Mouse (Mus musculus): ENCODE data around the gene Cfap44. TPM values are rescaled to one million over a fixed set of nuclear protein-coding genes. Genes with fewer than 3 reads are reported as not detected.
A peak's percentile ranks its signal among the peaks of the same experiment; 100 is the strongest.

Cfap44 gene
- polyA plus RNA-seq (2016; fragmentation: Nextera tagmentation; extraction: Ambion mirVana) = 0.06 and 0.26 TPM in 2 replicates

DNA sequence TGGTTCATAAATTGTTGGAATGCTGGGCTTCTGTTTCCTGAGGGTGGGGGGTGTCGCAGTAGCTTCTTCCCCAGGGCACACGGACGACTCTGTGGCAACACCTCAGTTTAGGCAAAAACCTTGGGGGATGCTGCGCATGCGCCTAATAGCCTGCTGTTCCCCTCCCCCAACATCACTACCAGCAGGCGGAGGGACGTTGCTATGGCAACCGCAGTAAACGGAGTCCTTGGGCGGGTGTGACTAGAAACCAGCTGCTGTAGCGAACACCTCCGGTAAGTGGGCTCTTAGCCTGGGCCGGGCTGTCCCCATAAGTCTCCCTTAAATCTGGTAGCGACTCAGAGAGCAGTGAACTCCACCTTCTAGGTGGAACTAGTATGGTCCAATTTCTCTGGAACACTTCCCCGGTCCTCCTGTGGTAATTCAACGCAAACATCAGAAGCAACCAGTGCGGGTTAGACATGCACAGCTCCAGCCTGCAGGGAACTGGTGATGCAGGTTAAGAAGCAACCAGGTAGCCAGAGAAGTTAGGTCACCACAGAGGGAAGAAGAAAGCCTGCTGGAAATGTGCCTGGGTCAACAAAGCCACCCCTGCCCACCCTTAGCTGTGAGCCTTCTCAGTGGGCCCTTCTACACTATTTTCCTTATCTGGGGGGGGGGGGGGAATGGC, at the start of gene Cfap44:
Gene Cfap44 (plus strand): TSS at position 220 of the 667 bp plus-strand sequence.
- Histone ChIP-seq H3K27ac (peak within 1 kb of the TSS; percentile 77), H3K36me3 (peaks cover 9% of the 10 kb centered on the region), H3K4me1 (peaks cover 13% of the 10 kb centered on the region), H3K9me3 (replicated peaks) (no peaks in the 10 kb centered on the region), H3K27me3 (ENCODE audit: low read depth, poor library complexity, severe bottlenecking) (no peaks in the 10 kb centered on the region), H3K4me3 (peak within 1 kb of the TSS; percentile 44)
- DNase-seq (ENCODE audit: low spot score) = peak; percentile 94
- WGBS = 2% methylated on average over 17 of the region's 17 CpGs

GRCm38 (mm10) chr16:44347071-44347901, 47.3 kb upstream of the Cfap44 start, which contains the start of gene Spice1:
TSS of gene Spice1 (plus strand) at chr16:44347121.
- Histone ChIP-seq H3K9me3 (replicated peaks) (no peaks in the 10 kb centered on the region), H3K27ac (peak within 1 kb of the TSS; percentile 96), H3K4me1 (peaks cover 27% of the 10 kb centered on the region), H3K4me3 (peak within 1 kb of the TSS; percentile 92), H3K36me3 (no peaks in the 10 kb centered on the region), H3K27me3 (ENCODE audit: low read depth, poor library complexity, severe bottlenecking) (no peaks in the 10 kb centered on the region)
- under 1% methylated on average over 67 of the region's 67 CpGs for WGBS
- peak; percentile 96 for DNase-seq (ENCODE audit: low spot score)

DNA sequence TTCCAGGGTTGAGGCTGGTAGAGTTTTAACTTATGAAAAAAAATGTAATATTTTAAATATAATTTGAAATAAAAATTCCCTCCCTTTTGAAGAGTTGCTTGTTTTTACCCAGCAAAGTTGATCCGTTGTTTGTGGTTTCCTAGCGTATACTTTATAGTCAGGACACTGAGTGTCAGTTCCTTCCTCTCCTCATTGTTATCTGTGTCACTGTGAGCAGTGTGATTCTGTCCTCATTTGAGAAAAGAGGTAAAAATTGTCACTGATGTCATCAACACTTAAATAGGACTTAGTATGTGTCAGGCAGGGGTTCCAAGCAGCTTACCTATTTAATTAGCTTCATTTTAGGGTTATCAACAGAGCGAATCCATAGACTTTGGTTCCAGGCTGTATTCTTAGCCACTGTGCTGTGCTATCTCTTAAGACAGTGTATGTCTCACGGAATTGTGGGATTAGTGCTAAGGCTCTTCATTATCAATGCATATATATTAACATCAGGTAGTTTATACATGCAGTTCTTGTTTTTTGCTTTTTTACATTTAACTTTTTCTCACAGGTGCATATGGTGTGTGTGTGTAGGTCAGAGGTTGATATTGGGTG, 44.7 kb upstream of the Cfap44 start:
- no peaks in the 10 kb centered on the region for H3K9me3 ChIP-seq (replicated peaks)
- no peak overlapping the region for H3K4me3 ChIP-seq
- DNase-seq (ENCODE audit: low spot score) = no peak
- H3K27me3 ChIP-seq (ENCODE audit: low read depth, poor library complexity, severe bottlenecking) = no peaks in the 10 kb centered on the region
- peaks cover 27% of the 10 kb centered on the region for H3K4me1 ChIP-seq
- no peaks in the 10 kb centered on the region for H3K36me3 ChIP-seq
- 81% methylated on average over 4 of the region's 4 CpGs for WGBS
- no peak overlapping the region for H3K27ac ChIP-seq

GRCm38 (mm10) chr16:44356291-44356690, 38.3 kb upstream of the Cfap44 start:
- 83% methylated on average over 7 of the region's 7 CpGs for WGBS
- H3K27ac ChIP-seq = no peak overlapping the region

GRCm38 (mm10) chr16:44357571-44358268, 36.9 kb upstream of the Cfap44 start:
- Histone ChIP-seq H3K27ac (no peak overlapping the region), H3K27me3 (ENCODE audit: low read depth, poor library complexity, severe bottlenecking) (no peaks in the 10 kb centered on the region), H3K9me3 (replicated peaks) (no peaks in the 10 kb centered on the region), H3K36me3 (peaks cover 34% of the 10 kb centered on the region), H3K4me1 (no peaks in the 10 kb centered on the region), H3K4me3 (no peak overlapping the region)
- WGBS = 77% methylated on average over 4 of the region's 4 CpGs
- DNase-seq (ENCODE audit: low spot score) = no peak

More at GRCm38 (mm10) chr16:44356291-44356690, 38.3 kb upstream of the Cfap44 start:
- H3K27me3 ChIP-seq (ENCODE audit: low read depth, poor library complexity, severe bottlenecking) = no peaks in the 10 kb centered on the region
- peaks cover 23% of the 10 kb centered on the region for H3K36me3 ChIP-seq
- H3K4me3 ChIP-seq = no peak overlapping the region
- no peak for DNase-seq (ENCODE audit: low spot score)
- H3K9me3 ChIP-seq (replicated peaks) = no peaks in the 10 kb centered on the region
- H3K4me1 ChIP-seq = no peaks in the 10 kb centered on the region

GRCm38 (mm10) chr16:44361921-44362890, 32.4 kb upstream of the Cfap44 start:
- H3K9me3 ChIP-seq (replicated peaks) = no peaks in the 10 kb centered on the region
- no peak overlapping the region for H3K4me3 ChIP-seq
- WGBS = 88% methylated on average over 10 of the region's 10 CpGs
- H3K36me3 ChIP-seq = peaks cover 52% of the 10 kb centered on the region
- no peak for DNase-seq (ENCODE audit: low spot score)
- H3K27ac ChIP-seq = no peak overlapping the region
- no peaks in the 10 kb centered on the region for H3K27me3 ChIP-seq (ENCODE audit: low read depth, poor library complexity, severe bottlenecking)
- no peaks in the 10 kb centered on the region for H3K4me1 ChIP-seq

GRCm38 (mm10) chr16:44365522-44365921, 29.1 kb upstream of the Cfap44 start:
- no peak overlapping the region for H3K27ac ChIP-seq
- H3K4me1 ChIP-seq = no peaks in the 10 kb centered on the region
- H3K4me3 ChIP-seq = no peak overlapping the region
- H3K36me3 ChIP-seq = peaks cover 49% of the 10 kb centered on the region
- 94% methylated on average over 7 of the region's 7 CpGs for WGBS
- no peak for DNase-seq (ENCODE audit: low spot score)
- no peaks in the 10 kb centered on the region for H3K9me3 ChIP-seq (replicated peaks)
- no peaks in the 10 kb centered on the region for H3K27me3 ChIP-seq (ENCODE audit: low read depth, poor library complexity, severe bottlenecking)

GRCm38 (mm10) chr16:44375459-44375858, 19.1 kb upstream of the Cfap44 start:
- 91% methylated on average over 4 of the region's 4 CpGs for whole genome bisulfite sequencing
- no peak overlapping the region for H3K27ac ChIP-seq
- H3K4me3 ChIP-seq = no peak overlapping the region
- no peaks in the 10 kb centered on the region for H3K4me1 ChIP-seq
- DNase-seq (ENCODE audit: low spot score) = no peak
- H3K36me3 ChIP-seq = peaks cover 59% of the 10 kb centered on the region
- no peaks in the 10 kb centered on the region for H3K9me3 ChIP-seq (replicated peaks)
- no peaks in the 10 kb centered on the region for H3K27me3 ChIP-seq (ENCODE audit: low read depth, poor library complexity, severe bottlenecking)

DNA sequence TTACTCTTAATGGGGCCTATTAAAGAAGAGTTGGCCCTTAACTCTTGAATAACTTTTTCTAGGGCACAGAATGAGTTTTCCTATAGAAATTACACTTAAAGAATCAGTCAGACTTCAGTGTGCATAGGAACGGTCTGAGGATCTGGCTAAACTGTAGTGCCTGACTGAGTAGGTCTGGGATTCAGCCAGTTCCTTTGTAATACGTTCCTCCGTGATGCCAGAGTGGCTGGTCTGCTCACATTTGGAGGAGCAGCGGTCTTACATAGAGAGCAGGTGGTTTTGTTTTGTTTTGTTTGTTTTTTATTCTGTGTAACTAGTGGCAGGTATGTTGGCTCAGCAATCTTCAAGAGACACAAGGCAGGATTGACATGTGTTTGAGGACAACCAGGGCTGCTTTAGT, 14.6 kb upstream of the Cfap44 start:
- WGBS = 53% methylated on average over 4 of the region's 4 CpGs
- no peak overlapping the region for H3K4me3 ChIP-seq
- peaks cover 36% of the 10 kb centered on the region for H3K36me3 ChIP-seq
- H3K4me1 ChIP-seq = peaks cover 8% of the 10 kb centered on the region; the same call in 1 of the 2 replicates
- H3K27me3 ChIP-seq (ENCODE audit: low read depth, poor library complexity, severe bottlenecking) = no peaks in the 10 kb centered on the region
- H3K27ac ChIP-seq = no peak overlapping the region
- no peak for DNase-seq (ENCODE audit: low spot score)
- H3K9me3 ChIP-seq (replicated peaks) = no peaks in the 10 kb centered on the region

DNA sequence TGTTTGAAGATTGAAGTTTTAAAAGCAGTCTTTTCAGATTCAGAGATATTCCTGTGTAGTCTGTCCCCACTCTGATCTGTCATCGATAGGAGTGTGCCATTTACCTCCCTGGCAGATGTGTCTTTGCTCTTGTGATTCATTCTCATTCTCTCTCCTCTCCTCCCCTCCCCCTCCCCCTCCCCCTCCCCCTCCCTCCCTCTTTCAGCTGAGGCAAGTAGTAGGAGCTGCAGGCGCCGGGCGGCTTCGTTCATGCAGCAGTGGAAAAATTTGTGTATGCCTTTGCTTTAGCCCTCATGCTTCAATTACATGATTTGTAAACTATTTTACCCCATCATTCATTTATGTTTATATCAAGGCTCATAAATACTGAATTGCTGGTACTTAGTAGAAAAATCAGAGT, 13.0 kb upstream of the Cfap44 start:
- Histone ChIP-seq H3K36me3 (peaks cover 42% of the 10 kb centered on the region), H3K27ac (no peak overlapping the region), H3K9me3 (replicated peaks) (no peaks in the 10 kb centered on the region), H3K4me1 (peaks cover 8% of the 10 kb centered on the region; the same call in 1 of the 2 replicates), H3K4me3 (no peak overlapping the region), H3K27me3 (ENCODE audit: low read depth, poor library complexity, severe bottlenecking) (no peaks in the 10 kb centered on the region)
- 14% methylated on average over 5 of the region's 5 CpGs for WGBS
- DNase-seq (ENCODE audit: low spot score) = peak; percentile 41

DNA sequence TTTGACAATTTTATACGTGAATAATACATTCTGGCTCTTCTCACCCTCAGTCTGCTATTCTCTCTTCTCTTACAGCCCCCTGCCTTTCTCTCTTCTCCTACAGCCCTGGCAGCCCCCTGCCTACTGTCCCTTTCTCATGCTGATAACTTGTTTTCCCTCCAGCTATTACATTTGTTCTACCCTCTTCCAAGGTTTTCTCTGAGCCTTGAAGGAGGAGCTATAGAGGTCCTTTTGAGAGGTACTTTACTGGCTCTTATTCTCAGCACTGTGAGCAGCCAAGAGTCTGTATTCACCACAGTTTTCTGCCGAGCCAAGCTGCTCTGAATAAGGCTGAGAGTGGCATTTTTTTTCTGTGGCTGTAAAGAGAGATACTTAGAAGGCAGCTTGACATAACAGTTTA, 11.0 kb upstream of the Cfap44 start:
- DNase-seq (ENCODE audit: low spot score) = no peak
- peaks cover 40% of the 10 kb centered on the region for H3K36me3 ChIP-seq
- no peaks in the 10 kb centered on the region for H3K27me3 ChIP-seq (ENCODE audit: low read depth, poor library complexity, severe bottlenecking)
- peaks cover 8% of the 10 kb centered on the region; the same call in 1 of the 2 replicates for H3K4me1 ChIP-seq
- 52% methylated on average over 2 of the region's 2 CpGs for WGBS
- no peak overlapping the region for H3K4me3 ChIP-seq
- no peaks in the 10 kb centered on the region for H3K9me3 ChIP-seq (replicated peaks)
- H3K27ac ChIP-seq = no peak overlapping the region
